Mouse (Mus musculus): ENCODE data around the gene Nr1i3. TPM values are rescaled to one million over a fixed set of nuclear protein-coding genes. Genes with fewer than 3 reads are reported as not detected.

Gene Nr1i3
- total and polyA plus RNA-seq, 2 experiments from 2014 or later: 0.30 TPM; not detected in 1

DNA sequence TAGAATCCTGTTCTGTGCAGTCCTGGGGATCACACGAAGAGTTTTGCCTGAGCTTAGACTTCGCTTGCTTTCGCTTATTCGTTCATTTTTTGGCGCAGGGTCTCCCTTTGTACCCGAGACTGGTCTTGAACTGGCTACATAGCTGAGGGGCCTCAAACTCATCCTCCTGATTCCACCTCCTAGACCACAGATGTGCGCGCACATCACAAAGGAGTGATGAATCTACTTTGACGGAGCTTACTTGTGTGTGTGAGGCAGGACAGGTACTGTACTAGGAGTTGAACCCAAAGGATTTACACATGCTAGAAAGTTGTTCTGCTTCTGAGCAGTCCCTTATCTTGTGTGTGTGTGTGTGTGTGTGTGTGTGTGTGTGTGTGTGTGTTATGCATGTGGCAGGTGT lies 22.9 kb upstream of the Nr1i3 start:
- Histone ChIP-seq H3K9me3 (replicated peaks; ENCODE audit: control insufficient read depth, low read length) (no peaks in the 10 kb centered on the region), H3K27ac (ENCODE audit: low read depth) (peak overlapping the region; percentile 95), H3K9ac (replicated peaks; ENCODE audit: low read depth, low read length) (no peak overlapping the region), H3K27me3 (ENCODE audit: control insufficient read depth, insufficient read depth, low read length) (no peaks in the 10 kb centered on the region), H3K4me1 (ENCODE audit: control insufficient read depth, insufficient read depth) (peaks cover 54% of the 10 kb centered on the region), H3K4me3 (ENCODE audit: low read depth, low read length) (no peak overlapping the region), H3K36me3 (replicated peaks; ENCODE audit: control insufficient read depth, insufficient read depth, low read length) (no peaks in the 10 kb centered on the region), H3K4me2 (ENCODE audit: low read depth, low read length) (no peak overlapping the region)
- TF ChIP-seq EP300 (IDR thresholded peaks at IDR 0.05; ENCODE audit: low read depth) (no peak), CTCF (IDR thresholded peaks at IDR 0.05; ENCODE audit: low read depth) (no peak)
- ATAC-seq (ENCODE audit: insufficient read depth, low read depth) (no peak), DNase-seq (ENCODE audit: low spot score) (no peak)
- WGBS: 93% methylated on average over 9 of the region's 9 CpGs

DNA sequence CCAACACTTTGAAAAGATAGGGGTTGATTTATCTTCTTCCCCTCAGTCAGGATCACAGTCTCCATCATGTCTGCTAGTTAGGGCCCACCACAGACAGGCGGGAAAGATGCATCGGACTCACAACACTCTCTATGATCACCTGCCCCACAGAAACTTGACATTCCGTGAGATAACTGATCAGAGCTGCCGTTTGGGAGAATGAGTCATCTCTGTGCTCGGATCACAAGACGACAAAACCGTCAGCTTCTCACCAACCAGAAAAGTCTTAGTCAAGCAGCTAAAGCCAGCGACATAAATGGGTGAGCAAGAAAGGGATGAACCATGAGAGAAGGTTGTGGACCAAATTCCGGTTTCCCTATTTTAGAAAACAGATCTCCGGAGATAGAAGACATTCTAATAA lies 21.5 kb upstream of the Nr1i3 start:
- WGBS: 46% methylated on average over 10 of the region's 10 CpGs
- no peak overlapping the region for H3K4me2 ChIP-seq (ENCODE audit: low read depth, low read length)
- H3K9ac ChIP-seq (replicated peaks; ENCODE audit: low read depth, low read length): no peak overlapping the region
- DNase-seq (ENCODE audit: low spot score) (no peak), ATAC-seq (ENCODE audit: insufficient read depth, low read depth) (no peak)
- H3K9me3 ChIP-seq (replicated peaks; ENCODE audit: control insufficient read depth, low read length): no peaks in the 10 kb centered on the region
- peaks cover 45% of the 10 kb centered on the region for H3K4me1 ChIP-seq (ENCODE audit: control insufficient read depth, insufficient read depth)
- no peaks in the 10 kb centered on the region for H3K36me3 ChIP-seq (replicated peaks; ENCODE audit: control insufficient read depth, insufficient read depth, low read length)
- H3K27ac ChIP-seq (ENCODE audit: low read depth): no peak overlapping the region
- H3K27me3 ChIP-seq (ENCODE audit: control insufficient read depth, insufficient read depth, low read length): no peaks in the 10 kb centered on the region
- TF ChIP-seq EP300 (IDR thresholded peaks at IDR 0.05; ENCODE audit: low read depth): no peak
- no peak for TF ChIP-seq CTCF (IDR thresholded peaks at IDR 0.05; ENCODE audit: low read depth)
- no peak overlapping the region for H3K4me3 ChIP-seq (ENCODE audit: low read depth, low read length)

DNA sequence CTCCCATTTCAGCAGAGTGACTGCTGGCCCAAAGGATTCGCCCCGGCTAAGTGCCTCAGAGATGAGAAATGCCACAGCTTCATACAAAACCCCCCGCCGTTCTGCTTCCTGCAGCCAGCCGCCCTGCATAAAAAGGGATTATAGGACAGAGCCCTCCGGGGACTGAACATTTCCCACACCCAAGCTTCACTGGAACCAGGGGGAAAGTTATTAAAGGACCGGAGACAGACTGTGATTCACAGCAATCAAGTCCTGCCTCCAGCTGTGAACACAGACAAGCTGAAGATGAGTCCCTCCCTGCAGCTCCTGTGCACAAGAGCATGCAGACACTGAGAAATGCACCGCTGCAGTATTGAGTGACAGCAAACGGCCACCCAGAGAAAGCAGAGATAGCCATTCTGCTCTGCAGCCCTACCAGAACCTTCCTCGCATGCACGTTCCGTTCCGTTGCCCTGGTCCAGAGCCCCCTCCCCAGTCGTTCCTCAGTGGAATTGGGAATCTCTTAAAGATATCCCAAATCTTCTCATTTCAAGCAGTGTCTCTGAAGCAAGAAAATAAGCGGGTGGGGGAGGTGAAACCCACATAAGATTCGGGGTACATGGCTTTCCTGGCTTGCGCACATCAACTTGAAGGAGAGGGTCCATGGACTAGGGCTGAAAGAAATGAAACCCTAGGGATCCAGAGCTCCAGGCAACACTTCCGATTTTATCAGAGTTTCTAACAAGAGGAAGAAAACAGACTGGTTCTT lies 20.5 kb upstream of the Nr1i3 start:
- Histone ChIP-seq H3K4me1 (ENCODE audit: control insufficient read depth, insufficient read depth) (peaks cover 40% of the 10 kb centered on the region), H3K36me3 (replicated peaks; ENCODE audit: control insufficient read depth, insufficient read depth, low read length) (no peaks in the 10 kb centered on the region), H3K9ac (replicated peaks; ENCODE audit: low read depth, low read length) (peak overlapping the region; percentile 53), H3K4me2 (ENCODE audit: low read depth, low read length) (peak overlapping the region; percentile 70), H3K4me3 (ENCODE audit: low read depth, low read length) (peak overlapping the region; percentile 20), H3K27ac (ENCODE audit: low read depth) (peak overlapping the region; percentile 47), H3K9me3 (replicated peaks; ENCODE audit: control insufficient read depth, low read length) (no peaks in the 10 kb centered on the region), H3K27me3 (ENCODE audit: control insufficient read depth, insufficient read depth, low read length) (no peaks in the 10 kb centered on the region)
- ATAC-seq (ENCODE audit: insufficient read depth, low read depth) (no peak), DNase-seq (ENCODE audit: low spot score) (no peak)
- 17% methylated on average over 18 of the region's 18 CpGs for WGBS
- TF ChIP-seq CTCF (IDR thresholded peaks at IDR 0.05; ENCODE audit: low read depth) (no peak), EP300 (IDR thresholded peaks at IDR 0.05; ENCODE audit: low read depth) (no peak)

DNA sequence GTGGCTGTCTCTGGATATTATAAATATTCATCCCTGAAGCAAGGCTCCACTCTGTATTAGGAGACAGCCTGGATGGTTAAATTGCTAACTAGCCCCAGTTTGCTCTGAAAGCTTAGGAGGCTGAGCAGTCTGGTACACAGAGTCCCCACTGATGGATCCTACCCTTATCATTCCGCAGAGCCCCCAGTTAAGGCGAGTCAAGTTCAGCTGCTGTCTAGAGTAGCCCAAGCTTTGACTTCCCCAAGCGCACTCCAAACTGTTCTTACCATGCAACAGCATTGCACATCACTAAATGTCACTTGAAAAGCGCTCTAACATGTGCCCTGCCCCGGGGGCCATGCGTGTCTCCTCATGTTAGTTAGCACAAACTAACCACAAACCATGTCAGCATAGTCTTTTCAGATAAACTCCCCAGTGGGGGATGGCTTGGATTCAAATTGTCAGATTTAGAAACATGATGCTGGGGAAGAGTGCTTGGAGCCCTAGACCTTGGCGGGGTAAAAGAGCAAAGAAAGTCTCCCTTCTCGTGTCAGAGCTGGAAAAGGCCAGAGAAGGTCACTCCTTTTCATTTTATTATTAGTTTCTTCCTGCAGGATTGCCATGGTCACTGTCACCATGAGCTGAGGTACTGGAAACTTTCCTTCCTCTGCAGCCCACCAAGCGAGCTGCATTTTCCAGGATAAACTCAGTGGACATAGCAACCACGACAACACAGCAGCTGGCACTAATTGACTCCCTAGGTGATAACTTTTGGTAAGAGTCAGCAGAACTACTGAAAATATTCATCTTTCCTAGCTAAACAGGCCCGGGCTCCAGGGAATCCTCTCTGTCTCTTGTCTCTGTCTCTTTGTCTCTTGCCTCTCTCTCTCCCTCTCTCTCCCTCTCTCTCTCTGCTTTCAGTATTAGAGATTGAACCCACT lies 19.6 kb upstream of the Nr1i3 start:
- H3K4me1 ChIP-seq (ENCODE audit: control insufficient read depth, insufficient read depth): peaks cover 33% of the 10 kb centered on the region

DNA sequence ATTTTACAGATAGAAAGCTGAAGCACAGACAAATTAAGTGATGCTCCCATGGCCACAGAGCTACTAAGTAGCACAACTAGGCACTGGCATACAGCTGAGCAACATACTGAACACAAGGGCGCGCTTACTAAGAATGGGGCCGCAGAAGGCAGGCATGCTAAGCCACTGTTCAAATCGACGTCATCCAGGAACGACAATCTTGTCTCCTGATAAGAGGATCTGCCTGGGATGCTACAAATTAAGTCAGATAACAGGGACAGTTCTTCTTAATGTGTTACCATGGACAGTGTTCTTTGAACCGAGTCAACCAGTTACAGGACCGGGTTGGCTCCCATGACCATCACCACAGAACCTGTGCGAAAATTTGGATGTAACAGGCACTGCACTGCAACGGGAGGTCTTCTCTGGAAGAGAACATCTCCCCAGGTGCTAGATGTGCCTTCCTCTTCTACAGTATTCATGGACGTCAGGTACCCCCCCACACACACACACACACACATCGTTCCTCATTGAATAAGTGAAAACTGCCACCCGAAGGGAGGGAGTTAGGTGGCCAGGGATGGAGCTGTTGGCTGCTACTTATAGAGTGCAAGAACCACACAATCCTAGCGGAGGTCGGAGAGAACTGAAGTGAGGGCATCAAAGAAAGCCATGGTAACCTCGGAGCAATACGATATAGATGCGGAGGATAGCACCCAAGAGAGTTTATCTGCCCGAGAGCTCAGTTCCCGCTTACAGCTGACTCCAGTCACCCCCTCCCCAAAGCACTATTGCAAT lies 18.5 kb upstream of the Nr1i3 start:
- Histone ChIP-seq H3K4me1 (ENCODE audit: control insufficient read depth, insufficient read depth) (peaks cover 26% of the 10 kb centered on the region), H3K4me2 (ENCODE audit: low read depth, low read length) (peak overlapping the region; percentile 70), H3K9me3 (replicated peaks; ENCODE audit: control insufficient read depth, low read length) (no peaks in the 10 kb centered on the region), H3K36me3 (replicated peaks; ENCODE audit: control insufficient read depth, insufficient read depth, low read length) (no peaks in the 10 kb centered on the region), H3K9ac (replicated peaks; ENCODE audit: low read depth, low read length) (peak overlapping the region; percentile 68), H3K27me3 (ENCODE audit: control insufficient read depth, insufficient read depth, low read length) (no peaks in the 10 kb centered on the region), H3K4me3 (ENCODE audit: low read depth, low read length) (peak overlapping the region; percentile 64), H3K27ac (ENCODE audit: low read depth) (peak overlapping the region; percentile 39)
- no peak for ATAC-seq (ENCODE audit: insufficient read depth, low read depth)
- no peak for DNase-seq (ENCODE audit: low spot score)
- 11% methylated on average over 20 of the region's 20 CpGs for WGBS
- TF ChIP-seq EP300 (IDR thresholded peaks at IDR 0.05; ENCODE audit: low read depth): no peak
- TF ChIP-seq CTCF (IDR thresholded peaks at IDR 0.05; ENCODE audit: low read depth): no peak

More for the DNA sequence above, 19.6 kb upstream of the Nr1i3 start:
- ATAC-seq (ENCODE audit: insufficient read depth, low read depth): no peak
- DNase-seq (ENCODE audit: low spot score): no peak
- no peak for TF ChIP-seq CTCF (IDR thresholded peaks at IDR 0.05; ENCODE audit: low read depth)
- no peak for TF ChIP-seq EP300 (IDR thresholded peaks at IDR 0.05; ENCODE audit: low read depth)
- peak overlapping the region; percentile 5; the same call in 1 of the 2 replicates for H3K9ac ChIP-seq (replicated peaks; ENCODE audit: low read depth, low read length)
- H3K9me3 ChIP-seq (replicated peaks; ENCODE audit: control insufficient read depth, low read length): no peaks in the 10 kb centered on the region
- H3K4me2 ChIP-seq (ENCODE audit: low read depth, low read length): peak overlapping the region; percentile 70
- H3K4me3 ChIP-seq (ENCODE audit: low read depth, low read length): peak overlapping the region; percentile 64
- H3K27ac ChIP-seq (ENCODE audit: low read depth): peak overlapping the region; percentile 47
- WGBS: 44% methylated on average over 11 of the region's 11 CpGs
- H3K27me3 ChIP-seq (ENCODE audit: control insufficient read depth, insufficient read depth, low read length): no peaks in the 10 kb centered on the region
- no peaks in the 10 kb centered on the region for H3K36me3 ChIP-seq (replicated peaks; ENCODE audit: control insufficient read depth, insufficient read depth, low read length)

Data from heart, postnatal 0 days (tissue).